Mouse (Mus musculus): Measurements from ENCODE around the gene Tsg101.

GRCm38 (mm10) chr7:46840326-46840725 lies 79.4 kb downstream of the Tsg101 start:
- no peak for TF ChIP-seq CTCF (IDR thresholded peaks at IDR 0.05; ENCODE audit: control insufficient read depth, insufficient read depth, low read length)
- no peak for TF ChIP-seq POLR2A (IDR thresholded peaks at IDR 0.05; ENCODE audit: borderline replicate concordance, control insufficient read depth, low read depth, low read length)
